Mouse (Mus musculus) subcutaneous adipose tissue, adult 2 months (tissue): ENCODE results near the gene Olfr845. TPM values are rescaled to one million over a fixed set of nuclear protein-coding genes. Genes with fewer than 3 reads are reported as not detected.

Source experiments
- polyA plus RNA-seq: library from polyadenylated mRNA; depleted of rRNA; stranded (reverse); fragments of >200 nt; gene quantifications from 2 replicates; pipeline ENCODE4 v1.2.3, GENCODE M21; 2012; ENCODE audit warnings: low replicate concordance; rRNA removed

Olfr845 gene
- polyA plus RNA-seq, result not detected in 2 replicates

GRCm38 (mm10) chr9:19336157-19336556, at the start of gene Olfr845:
Gene Olfr845, plus strand, starts transcription at chr9:19336457.

GRCm38 (mm10) chr9:19316047-19316446, 20.2 kb upstream of the Olfr845 start, which contains the start of gene Olfr844:
Gene Olfr844, plus strand, starts transcription at chr9:19316347.

GRCm38 (mm10) chr9:19363905-19364304, 27.6 kb downstream of the Olfr845 start, which contains the start of gene Olfr846:
Gene Olfr846, minus strand, starts transcription at chr9:19364005.

GRCm38 (mm10) chr9:19378569-19378968, 42.3 kb downstream of the Olfr845 start, which contains the start of gene Olfr847:
Gene Olfr847, minus strand, starts transcription at chr9:19378669.

Other genes starting within 250 kb of the Olfr845 start
- not detected in 2 replicates for gene Olfr836, start 216.1 kb upstream of the Olfr845 start, polyA plus RNA-seq
- gene Olfr837, start 200.1 kb upstream of the Olfr845 start, polyA plus RNA-seq, result not detected in 2 replicates
- gene Olfr839-ps1, start 159.1 kb upstream of the Olfr845 start, polyA plus RNA-seq, result not detected in 2 replicates
- gene Olfr843, start 84.5 kb upstream of the Olfr845 start, polyA plus RNA-seq, result not detected in 2 replicates
- not detected in 2 replicates for gene Olfr844, start 20.1 kb upstream of the Olfr845 start, polyA plus RNA-seq
- gene Olfr846, start 27.5 kb downstream of the Olfr845 start, polyA plus RNA-seq, result not detected in 2 replicates
- not detected in 2 replicates for gene Olfr847, start 42.2 kb downstream of the Olfr845 start, polyA plus RNA-seq
- not detected in 2 replicates for gene Olfr849, start 103.8 kb downstream of the Olfr845 start, polyA plus RNA-seq
- gene Olfr850, start 141.8 kb downstream of the Olfr845 start, polyA plus RNA-seq, result not detected in 2 replicates
- not detected in 2 replicates for gene Olfr851, start 156.8 kb downstream of the Olfr845 start, polyA plus RNA-seq
- gene Olfr853, start 204.6 kb downstream of the Olfr845 start, polyA plus RNA-seq, result not detected in 2 replicates
- not detected in 2 replicates for gene Olfr854, start 230.9 kb downstream of the Olfr845 start, polyA plus RNA-seq
- not detected in 2 replicates for gene Olfr855, start 246.2 kb downstream of the Olfr845 start, polyA plus RNA-seq